Mouse (Mus musculus) gastrocnemius, adult 2 months (tissue): ENCODE measurements at regions not wholly inside any gene's neighbourhood (a gene's known extent, or its start where the extent isn't known, plus 50 kb on each side); places are given as distances from the start of the nearest gene placed in this dataset.

Experiments used
- DNase-seq: peaks from one replicate; pipeline ENCODE4 v3.0.0; 2022
- H3K27ac ChIP-seq: fragments of 200-600 bp; 2 replicates; pipeline ENCODE4 v1.8.1; 2022; ENCODE audit warnings: mild to moderate bottlenecking
- H3K4me3 ChIP-seq: fragments of 200-600 bp; 2 replicates; pipeline ENCODE4 v1.8.1; 2022; ENCODE audit warnings: mild to moderate bottlenecking, moderate library complexity
- CTCF ChIP-seq: fragments of 200-600 bp; IDR thresholded peaks from 2 replicates; pipeline ENCODE4 v1.8.1; 2022; ENCODE audit warnings: antibody characterized with exemption, mild to moderate bottlenecking, moderate library complexity
- intact Hi-C: fragments of 180-260 bp; cut with DNase I; formaldehyde crosslinking; loops from one replicate; pipeline ENCODE4 v1.15.1; 2025

DNA sequence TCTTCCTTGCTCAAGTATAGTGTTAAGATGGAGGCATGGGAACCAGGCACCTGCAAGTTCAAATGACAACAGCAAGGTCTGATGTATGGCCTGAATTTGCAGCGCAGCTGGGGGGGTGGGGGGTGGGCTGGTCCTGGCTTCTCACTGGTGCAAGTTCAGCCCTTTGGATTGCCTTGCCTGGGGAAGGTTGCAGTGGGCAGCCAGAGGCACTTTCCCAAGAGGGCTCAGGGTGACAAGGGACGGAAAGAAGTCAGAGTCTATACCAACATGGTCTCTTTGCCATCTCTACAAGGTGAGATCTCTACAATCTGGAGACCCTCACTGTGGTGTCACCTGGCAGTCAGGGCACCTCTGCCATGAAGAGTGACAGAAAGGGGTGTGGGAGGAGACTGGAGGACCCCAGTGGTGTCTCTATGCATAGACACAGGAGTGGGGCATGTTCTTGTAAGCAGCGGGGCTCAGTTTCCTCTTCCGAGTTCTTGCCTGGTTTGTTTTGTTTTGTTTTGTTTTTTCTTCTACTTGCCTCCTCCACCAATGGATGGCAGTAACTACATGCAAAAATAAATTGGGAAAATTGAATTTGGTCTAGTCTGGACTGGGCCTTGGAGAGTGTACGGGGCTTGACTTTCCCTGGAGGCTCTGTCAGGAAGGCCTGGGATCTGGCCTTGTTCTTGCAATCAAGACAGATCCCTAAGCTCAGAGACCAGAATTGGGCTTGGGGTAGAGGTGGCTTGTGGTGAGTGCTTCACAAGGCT is 284.4 kb upstream of the Cnr1 start:
- no peak for DNase-seq
- H3K27ac ChIP-seq: peak overlapping the region; percentile 77
- H3K4me3 ChIP-seq: no peak overlapping the region
- intact Hi-C loops: loop anchor here (5.0 kb wide), 1 partner anchor 53 kb away; no protein-coding TSS in a partner anchor
- TF ChIP-seq CTCF: no peak

DNA sequence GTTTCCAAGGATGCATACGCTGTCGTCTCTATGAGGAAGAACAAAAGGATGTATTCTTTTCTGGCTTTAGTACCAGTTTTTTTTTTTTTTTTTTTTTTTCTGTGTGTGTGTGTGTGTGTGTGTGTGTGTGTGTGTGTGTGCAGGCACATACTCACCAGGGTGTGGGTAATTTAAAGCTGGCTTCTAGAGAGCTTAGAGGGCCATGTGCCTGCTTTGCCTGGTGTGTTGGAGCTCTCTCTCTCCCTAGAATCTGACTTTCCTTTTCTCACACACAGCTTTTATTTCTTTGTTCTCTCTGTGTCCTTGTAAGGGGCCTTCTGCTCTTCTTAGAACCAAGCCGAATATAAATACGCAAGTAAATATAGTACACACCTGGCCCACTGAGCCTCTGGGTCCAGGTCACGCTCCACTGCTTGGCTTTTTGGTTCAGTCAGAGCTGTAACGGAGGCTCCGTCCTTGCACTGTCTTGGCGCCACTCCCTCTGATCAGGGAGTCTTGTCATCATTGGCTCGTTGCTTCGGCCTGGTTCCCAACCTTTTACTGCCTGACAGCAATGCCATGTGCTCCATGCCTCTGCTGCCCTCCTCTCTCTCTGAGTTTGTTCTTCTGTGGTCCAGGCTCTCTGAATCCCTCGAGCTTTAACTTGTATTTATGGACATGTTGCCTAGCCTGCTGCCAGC is 283.7 kb upstream of the Cnr1 start:
- peak overlapping the region; percentile 26; the same call in 1 of the 2 replicates for H3K4me3 ChIP-seq
- DNase-seq: peak; percentile 85
- intact Hi-C loops: loop anchor here (5.0 kb wide), 1 partner anchor 53 kb away; no protein-coding TSS in a partner anchor
- no peak for TF ChIP-seq CTCF
- peak overlapping the region; percentile 77 for H3K27ac ChIP-seq

DNA sequence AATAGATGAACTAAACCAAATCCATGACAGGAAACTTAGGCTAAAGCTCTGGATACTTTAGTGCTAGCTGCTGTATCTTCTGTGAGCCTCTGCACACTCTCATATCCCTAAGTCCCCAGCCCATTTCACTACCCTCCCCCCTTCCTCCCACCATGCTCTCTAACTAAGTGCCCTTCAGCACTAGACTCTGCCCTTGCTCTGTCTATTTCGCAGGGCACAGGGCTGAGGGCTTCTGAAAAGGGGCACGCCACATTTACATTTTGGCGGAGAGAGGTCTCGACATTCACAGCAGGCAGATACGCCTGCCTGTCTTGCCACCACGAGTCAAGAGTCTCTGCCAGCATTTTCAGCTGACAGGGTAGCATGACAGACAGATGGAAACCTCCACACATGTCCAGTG is 282.5 kb upstream of the Cnr1 start:
- Histone ChIP-seq H3K27ac (peak overlapping the region; percentile 56), H3K4me3 (no peak overlapping the region)
- peak; percentile 23 for DNase-seq
- TF ChIP-seq CTCF: no peak
- intact Hi-C loops: loop anchor here (5.0 kb wide), 1 partner anchor 55 kb away; no protein-coding TSS in a partner anchor

DNA sequence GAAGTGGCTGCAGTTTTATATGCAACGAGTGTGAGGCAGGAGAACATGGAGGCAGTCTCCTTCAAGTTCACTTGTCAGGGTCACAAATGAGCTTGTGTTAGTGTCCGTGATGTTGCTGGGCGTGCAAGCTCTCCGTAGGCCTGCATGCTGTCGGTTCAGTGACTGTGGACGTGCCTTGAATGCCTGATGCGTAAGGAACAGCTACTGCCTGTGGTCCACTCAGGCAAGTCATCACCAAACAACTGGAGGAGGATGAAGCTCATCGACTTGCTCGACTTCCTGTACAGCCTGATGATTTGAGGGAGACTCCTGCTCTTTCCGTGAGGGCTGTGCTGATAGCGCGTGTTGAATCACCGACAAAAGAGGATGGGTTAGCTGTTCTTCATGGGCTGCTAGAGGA is 281.9 kb upstream of the Cnr1 start:
- intact Hi-C loops: loop anchor here (5.0 kb wide), 1 partner anchor 55 kb away; no protein-coding TSS in a partner anchor
- TF ChIP-seq CTCF: no peak
- peak overlapping the region; percentile 56; the same call in 1 of the 2 replicates for H3K27ac ChIP-seq
- H3K4me3 ChIP-seq: no peak overlapping the region
- DNase-seq: no peak

DNA sequence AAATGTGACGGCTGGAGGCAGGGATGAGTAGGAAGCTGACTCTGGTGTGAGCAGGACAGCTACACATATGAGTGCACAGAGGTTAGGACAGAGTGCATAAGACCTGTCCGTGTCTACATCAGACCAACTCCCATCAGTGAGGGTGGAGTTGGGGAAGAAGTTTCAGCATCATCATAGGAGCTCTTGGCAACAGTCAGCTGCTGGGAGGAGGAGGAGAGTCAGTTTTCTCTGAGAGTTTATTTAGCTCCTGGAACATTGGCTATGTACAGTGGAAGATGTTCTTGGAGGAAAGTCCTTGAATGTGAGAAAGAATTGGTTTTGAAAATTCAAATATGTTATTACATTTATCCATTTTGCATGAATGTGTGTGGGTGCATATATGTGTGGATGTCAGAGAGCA is 279.2 kb upstream of the Cnr1 start:
- no peak overlapping the region for H3K27ac ChIP-seq
- intact Hi-C loops: no loop called here
- H3K4me3 ChIP-seq: no peak overlapping the region
- no peak for TF ChIP-seq CTCF
- DNase-seq: no peak

DNA sequence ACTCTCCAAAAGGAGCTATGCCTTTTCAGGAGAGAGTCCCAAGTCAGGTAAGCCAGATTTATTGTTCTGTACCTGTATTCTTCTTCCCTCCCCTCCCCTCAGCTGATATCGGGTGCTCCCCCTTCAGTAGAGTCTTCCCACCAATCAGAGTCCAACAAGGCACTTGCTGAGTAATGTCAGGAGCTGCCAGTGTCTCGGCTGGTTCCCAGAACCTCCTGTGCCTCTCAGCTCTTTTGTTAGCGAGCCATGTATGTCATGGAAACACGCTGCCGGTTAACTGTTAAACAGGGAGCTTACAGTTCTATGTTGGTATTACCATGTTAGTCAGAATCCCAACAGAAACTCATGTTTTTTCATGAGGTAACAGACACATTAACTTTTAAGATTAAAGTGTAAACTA is 273.1 kb upstream of the Cnr1 start:
- intact Hi-C loops: no loop called here
- no peak for DNase-seq
- TF ChIP-seq CTCF: no peak
- no peak overlapping the region for H3K27ac ChIP-seq
- no peak overlapping the region for H3K4me3 ChIP-seq

DNA sequence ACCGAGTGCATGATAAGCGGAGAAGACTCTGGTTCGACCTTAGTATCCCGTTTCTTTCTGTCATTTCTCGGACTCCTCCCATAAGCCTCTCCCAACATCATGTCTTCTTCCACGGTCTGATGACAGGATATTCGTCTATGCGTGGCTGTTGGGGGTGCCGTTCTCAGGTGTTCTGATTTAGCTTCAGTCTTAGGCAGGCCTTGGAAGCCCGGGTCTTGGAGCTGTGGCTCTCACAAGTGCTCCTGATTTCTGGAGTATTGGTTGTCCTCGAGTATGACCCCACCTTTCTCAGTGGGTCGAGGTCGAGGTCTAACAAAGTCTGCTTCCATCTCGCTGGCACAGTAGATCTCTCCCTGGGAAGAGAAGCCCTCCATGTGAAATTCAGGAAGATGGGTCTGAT is 264.6 kb upstream of the Cnr1 start:
- intact Hi-C loops: no loop called here
- DNase-seq: no peak

DNA sequence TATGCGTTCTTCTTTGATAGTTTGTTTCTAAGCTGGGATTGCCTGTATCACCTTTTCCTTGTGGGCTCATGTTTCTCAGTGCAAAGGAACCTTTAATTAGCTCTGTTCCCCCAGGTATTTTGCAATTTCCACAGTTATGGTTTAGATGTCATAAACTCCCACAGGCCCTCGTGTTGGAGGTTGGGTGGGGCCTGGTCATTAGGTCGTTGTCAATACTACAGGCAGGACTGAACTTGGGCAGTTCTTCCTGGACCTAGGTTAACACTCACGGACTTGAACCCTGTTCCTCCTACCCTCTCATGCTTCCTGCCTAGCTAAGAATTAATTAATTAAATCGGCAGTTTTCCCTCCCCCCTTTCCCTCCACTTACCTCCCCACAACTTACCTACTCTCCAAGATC is 263.8 kb upstream of the Cnr1 start:
- TF ChIP-seq CTCF: no peak
- H3K27ac ChIP-seq: no peak overlapping the region
- no peak for DNase-seq
- H3K4me3 ChIP-seq: no peak overlapping the region
- intact Hi-C loops: no loop called here

More for the DNA sequence above, 264.6 kb upstream of the Cnr1 start:
- Histone ChIP-seq H3K4me3 (no peak overlapping the region), H3K27ac (no peak overlapping the region)
- no peak for TF ChIP-seq CTCF

DNA sequence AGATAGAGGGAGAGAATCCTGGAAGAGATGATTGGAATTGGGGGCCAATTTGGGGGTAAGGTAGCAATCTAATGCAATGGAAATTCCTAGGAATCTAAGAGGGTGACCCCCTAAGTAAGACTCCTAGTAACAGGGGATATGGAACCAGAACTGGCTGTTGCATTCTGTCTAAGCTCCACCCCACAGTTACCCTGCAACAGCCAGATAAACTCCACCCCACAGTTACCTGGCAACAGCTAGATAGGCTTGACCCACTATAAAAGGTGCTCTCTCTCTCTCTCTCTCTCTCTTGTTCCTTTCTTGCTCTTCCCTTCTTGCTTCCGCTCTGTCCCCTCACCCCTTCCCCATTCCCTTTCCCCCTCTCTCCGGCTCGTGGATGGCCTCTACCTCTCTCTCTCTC is 262.5 kb upstream of the Cnr1 start:
- TF ChIP-seq CTCF: no peak
- DNase-seq: no peak
- intact Hi-C loops: no loop called here
- Histone ChIP-seq H3K27ac (no peak overlapping the region), H3K4me3 (no peak overlapping the region)

DNA sequence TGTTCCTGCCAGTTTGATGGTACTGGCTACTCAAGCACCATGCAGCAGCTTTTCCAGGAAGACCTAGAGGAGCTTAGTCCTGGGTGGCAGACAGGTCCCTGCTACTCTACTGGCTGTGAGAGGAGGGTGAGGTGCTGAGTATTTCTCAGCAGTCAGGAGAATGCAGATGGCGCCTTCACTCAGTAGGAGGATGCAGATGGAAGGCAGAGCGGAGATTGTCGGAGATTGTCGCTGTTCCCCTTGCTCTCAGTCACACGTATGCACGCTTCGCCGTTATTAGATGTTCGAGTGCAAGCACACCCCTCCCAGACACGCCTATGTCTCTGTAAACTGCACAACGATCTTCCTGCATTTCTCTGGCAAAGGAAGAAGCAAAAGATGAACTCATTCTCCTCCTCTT is 261.4 kb upstream of the Cnr1 start:
- TF ChIP-seq CTCF: no peak
- Histone ChIP-seq H3K4me3 (no peak overlapping the region), H3K27ac (no peak overlapping the region)
- intact Hi-C loops: no loop called here
- no peak for DNase-seq

DNA sequence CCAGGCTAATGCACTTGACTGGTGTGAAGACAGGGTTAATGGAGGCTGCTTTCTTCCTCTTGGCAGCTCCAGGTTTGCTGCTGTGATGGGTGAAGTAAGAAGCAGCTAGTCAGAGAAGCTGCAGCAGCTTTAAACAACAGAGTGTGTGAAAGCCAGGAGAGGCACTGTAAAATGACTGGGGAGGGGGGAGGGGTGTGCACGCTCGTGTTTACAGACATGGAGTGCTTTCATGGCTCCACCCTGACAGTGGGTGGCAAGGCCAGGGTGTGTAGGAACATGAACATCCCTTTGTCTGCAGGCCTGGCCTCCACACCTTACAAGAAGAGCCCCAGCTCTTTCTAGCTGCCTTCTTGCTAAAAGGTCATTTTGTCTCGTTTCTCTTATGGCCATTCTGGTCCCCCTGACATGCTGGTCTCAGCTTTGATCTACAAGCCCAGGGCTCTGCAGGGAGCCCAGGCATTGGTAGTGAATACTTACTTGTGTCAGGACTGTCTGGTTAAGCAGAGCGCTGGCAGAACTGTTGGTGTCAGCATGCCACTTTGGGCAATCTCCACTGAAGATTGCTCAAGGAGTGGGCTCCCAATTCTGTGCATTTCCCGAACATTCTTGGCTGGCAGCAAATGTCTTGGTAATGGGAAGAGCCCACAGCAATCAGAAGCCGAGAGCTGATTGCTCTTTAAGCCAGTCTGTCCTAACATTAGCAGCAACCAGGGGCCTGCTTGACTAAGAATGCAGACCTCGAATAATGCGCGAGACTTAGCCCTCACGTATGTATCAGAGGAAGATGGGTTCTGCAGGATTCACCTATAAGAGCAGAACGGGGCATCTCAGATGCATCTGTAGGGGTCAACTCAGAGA is 260.5 kb upstream of the Cnr1 start:
- no peak for DNase-seq
- no peak for TF ChIP-seq CTCF
- intact Hi-C loops: no loop called here
- Histone ChIP-seq H3K27ac (no peak overlapping the region), H3K4me3 (no peak overlapping the region)

DNA sequence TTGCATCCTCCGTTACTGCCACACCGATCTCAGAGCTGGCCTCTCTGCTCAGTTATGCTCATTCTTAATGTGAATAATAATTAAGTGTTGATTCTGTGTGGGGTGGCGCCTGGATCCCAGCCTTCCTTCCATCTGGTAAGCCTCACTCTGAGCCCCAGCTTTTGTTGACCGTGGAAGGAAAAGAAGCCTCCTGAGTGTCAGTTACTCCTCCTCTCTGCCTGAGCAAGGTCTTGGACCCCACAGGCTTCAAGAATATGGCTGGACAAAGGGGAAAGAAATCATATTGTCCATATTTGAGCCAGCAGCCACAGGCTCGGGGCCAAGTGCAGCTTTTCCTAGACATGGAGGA is 259.9 kb upstream of the Cnr1 start:
- TF ChIP-seq CTCF: no peak
- intact Hi-C loops: no loop called here
- no peak overlapping the region for H3K4me3 ChIP-seq
- no peak for DNase-seq
- H3K27ac ChIP-seq: no peak overlapping the region
